Mouse (Mus musculus) stomach, postnatal 0 days (tissue): ENCODE results near the gene Banp. TPM values are rescaled to one million over a fixed set of nuclear protein-coding genes. Genes with fewer than 3 reads are reported as not detected.
A peak's percentile ranks its signal among the peaks of the same experiment; 100 is the strongest.

Experiments used
- ATAC-seq: fragments of 200-750 bp; cut with Nextera tagmentation; 2 replicates; pipeline ENCODE4 v1.8.0; 2017; ENCODE audit not compliant: low FRiP score, low TSS enrichment
- DNase-seq: peaks from one replicate; pipeline ENCODE4 v3.0.0-alpha.2; 2016; ENCODE audit warnings: low spot score
- H3K27ac ChIP-seq: fragments of 300-500 bp; sonication (generic); replicated peaks from 2 replicates; pipeline ENCODE4 v1.5.1; 2014; ENCODE audit warnings: mild to moderate bottlenecking, control low read depth
- H3K27me3 ChIP-seq: fragments of 300-500 bp; sonication (generic); 2 replicates; pipeline ENCODE4 v1.6.1; 2014; ENCODE audit warnings: low read length; ENCODE audit not compliant: control insufficient read depth, insufficient read depth
- H3K36me3 ChIP-seq: fragments of 300-500 bp; sonication (generic); 2 replicates; pipeline ENCODE4 v1.6.1; 2014; ENCODE audit warnings: low read length, mixed read lengths; ENCODE audit not compliant: control insufficient read depth, insufficient read depth
- H3K4me1 ChIP-seq: fragments of 300-500 bp; sonication (generic); replicated peaks from 2 replicates; pipeline ENCODE4 v1.6.1; 2014; ENCODE audit warnings: antibody characterized with exemption; ENCODE audit not compliant: control insufficient read depth, insufficient read depth
- H3K4me2 ChIP-seq: fragments of 300-500 bp; sonication (generic); replicated peaks from 2 replicates; pipeline ENCODE4 v1.6.1; 2014; ENCODE audit warnings: low read depth, mild to moderate bottlenecking, control low read depth, moderate library complexity
- H3K4me3 ChIP-seq: fragments of 300-500 bp; sonication (generic); 2 replicates; pipeline ENCODE4 v1.5.1; 2014; ENCODE audit warnings: low read depth, low read length, control low read depth
- H3K9ac ChIP-seq: fragments of 300-500 bp; sonication (generic); 2 replicates; pipeline ENCODE4 v1.6.1; 2014; ENCODE audit warnings: mild to moderate bottlenecking, low read length, control low read depth, mixed read lengths
- H3K9me3 ChIP-seq: fragments of 300-500 bp; sonication (generic); 2 replicates; pipeline ENCODE4 v1.6.1; 2016; ENCODE audit warnings: low read length; ENCODE audit not compliant: control insufficient read depth
- CTCF ChIP-seq: IDR thresholded peaks from 2 replicates; pipeline ENCODE4 v1.5.1; 2016; ENCODE audit warnings: antibody characterized with exemption, low read depth, mild to moderate bottlenecking, moderate library complexity
- EP300 ChIP-seq: optimal IDR thresholded peaks from 2 replicates; pipeline ENCODE3; 2016; ENCODE audit warnings: antibody characterized with exemption
- WGBS: fragments of 180-500 bp; shearing (Covaris S2); extraction: QIAGEN DNeasy Blood & Tissue Kit; methylation state at CpG from one replicate; pipeline ENCODE4 v1.1.7; 2014; 5-methylcytosine and 5-hydroxymethylcytosine counted together
- polyA plus RNA-seq: library from polyadenylated mRNA; unstranded; fragments of >200 nt; fragmentation: Nextera tagmentation; extraction: Ambion mirVana; gene quantifications from 2 replicates; pipeline ENCODE4 v1.2.1, GENCODE M21; 2015

Gene Banp
- polyA plus RNA-seq, 1 experiment from 2014 or later: 9.0 TPM

GRCm38 (mm10) chr8:121935341-121936294 is 13.9 kb upstream of the Banp start:
- peak; percentile 45 for ATAC-seq
- Histone ChIP-seq H3K4me1 (no peaks in the 10 kb centered on the region), H3K4me2 (no peak overlapping the region), H3K27ac (peak overlapping the region; percentile 63), H3K9me3 (no peaks in the 10 kb centered on the region), H3K36me3 (no peaks in the 10 kb centered on the region), H3K9ac (0 out of 2 replicates have a peak overlapping the region, but pooled peaks have one; percentile 18), H3K27me3 (no peaks in the 10 kb centered on the region), H3K4me3 (no peak overlapping the region)
- TF ChIP-seq EP300 (no peak), CTCF (peak; percentile 69)
- 38% methylated on average over 12 of the region's 12 CpGs for WGBS
- DNase-seq: peak; percentile 35

GRCm38 (mm10) chr8:121936391-121936790 is 13.2 kb upstream of the Banp start:
- Histone ChIP-seq H3K9me3 (no peaks in the 10 kb centered on the region), H3K27ac (peak overlapping the region; percentile 58; the same call in 1 of the 2 replicates), H3K4me2 (no peak overlapping the region), H3K36me3 (no peaks in the 10 kb centered on the region), H3K9ac (no peak overlapping the region), H3K4me1 (no peaks in the 10 kb centered on the region), H3K27me3 (no peaks in the 10 kb centered on the region), H3K4me3 (no peak overlapping the region)
- ATAC-seq: peak; percentile 68
- TF ChIP-seq EP300 (no peak), CTCF (no peak)
- WGBS: 51% methylated on average over 14 of the region's 14 CpGs
- DNase-seq: no peak

DNA sequence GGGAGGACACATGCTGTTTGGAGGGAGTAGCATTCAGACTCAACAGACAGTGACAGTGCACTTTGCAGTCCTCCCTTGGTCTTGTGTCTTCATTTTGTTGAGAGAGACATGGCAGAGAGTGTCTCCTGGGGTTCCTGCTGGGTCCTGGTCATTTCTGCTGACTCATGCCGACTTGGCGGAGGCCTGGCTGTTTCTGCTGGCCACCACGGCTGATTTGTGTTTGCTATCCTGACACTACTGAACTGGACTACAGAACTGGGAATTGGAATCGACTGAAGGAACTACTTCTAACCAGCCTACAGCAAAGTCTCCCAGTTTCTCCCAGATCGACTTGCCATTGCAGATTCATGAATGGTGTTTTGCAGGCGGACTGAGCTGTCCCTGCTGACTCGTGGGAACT is 10.8 kb upstream of the Banp start:
- DNase-seq: no peak
- 78% methylated on average over 7 of the region's 7 CpGs for WGBS
- no peaks in the 10 kb centered on the region for H3K27me3 ChIP-seq
- no peak overlapping the region for H3K4me3 ChIP-seq
- no peaks in the 10 kb centered on the region for H3K9me3 ChIP-seq
- no peaks in the 10 kb centered on the region for H3K36me3 ChIP-seq
- no peak overlapping the region for H3K9ac ChIP-seq
- no peaks in the 10 kb centered on the region for H3K4me1 ChIP-seq
- H3K4me2 ChIP-seq: no peak overlapping the region
- no peak for TF ChIP-seq EP300
- no peak for TF ChIP-seq CTCF
- H3K27ac ChIP-seq: no peak overlapping the region
- ATAC-seq: no peak

GRCm38 (mm10) chr8:121943057-121943540 is 6.5 kb upstream of the Banp start:
- H3K36me3 ChIP-seq: no peaks in the 10 kb centered on the region
- no peaks in the 10 kb centered on the region for H3K27me3 ChIP-seq
- H3K27ac ChIP-seq: no peak overlapping the region
- no peak for DNase-seq
- no peak overlapping the region for H3K4me3 ChIP-seq
- no peak overlapping the region for H3K9ac ChIP-seq
- peaks cover 2% of the 10 kb centered on the region for H3K4me1 ChIP-seq
- no peak overlapping the region for H3K4me2 ChIP-seq
- no peaks in the 10 kb centered on the region for H3K9me3 ChIP-seq
- ATAC-seq: no peak
- TF ChIP-seq EP300: no peak
- TF ChIP-seq CTCF: no peak
- WGBS: 12% methylated on average over 2 of the region's 2 CpGs

- Histone ChIP-seq H3K9me3 (no peaks in the 10 kb centered on the region), H3K27me3 (no peaks in the 10 kb centered on the region), H3K9ac (no peak overlapping the region), H3K4me3 (no peak overlapping the region), H3K4me1 (peaks cover 7% of the 10 kb centered on the region), H3K27ac (no peak overlapping the region), H3K4me2 (no peak overlapping the region), H3K36me3 (no peaks in the 10 kb centered on the region)
- no peak for DNase-seq
- WGBS: 82% methylated on average over 8 of the region's 8 CpGs
- ATAC-seq: no peak
- TF ChIP-seq CTCF: no peak
- TF ChIP-seq EP300: no peak
Measured at GRCm38 (mm10) chr8:121943716-121944115, 5.8 kb upstream of the Banp start.

GRCm38 (mm10) chr8:121944831-121945230 is 4.7 kb upstream of the Banp start, which contains the start of gene Car5a:
TSS of gene Car5a (minus strand) at chr8:121944904.
- Histone ChIP-seq H3K36me3 (no peaks in the 10 kb centered on the region), H3K27me3 (no peaks in the 10 kb centered on the region), H3K4me3 (no peak within 1 kb of the TSS), H3K9me3 (no peaks in the 10 kb centered on the region), H3K4me2 (no peak within 1 kb of the TSS), H3K4me1 (peaks cover 8% of the 10 kb centered on the region), H3K27ac (no peak within 1 kb of the TSS), H3K9ac (no peak within 1 kb of the TSS)
- no peak for ATAC-seq
- DNase-seq: no peak
- TF ChIP-seq CTCF (no peak), EP300 (no peak)
